Mouse (Mus musculus) midbrain, embryonic 16.5 days (tissue): ENCODE results near the gene Akap13. TPM values are rescaled to one million over a fixed set of nuclear protein-coding genes. Genes with fewer than 3 reads are reported as not detected.

Experiments
- ATAC-seq: fragments of 200-750 bp; cut with Nextera tagmentation; 2 replicates; pipeline ENCODE4 v1.8.0; 2017; ENCODE audit warnings: moderate TSS enrichment
- H3K27ac ChIP-seq: fragments of 300-500 bp; sonication (generic); 2 replicates; pipeline ENCODE4 v1.5.1; 2014; ENCODE audit warnings: mild to moderate bottlenecking, low read length, mixed read lengths
- H3K27me3 ChIP-seq: fragments of 300-500 bp; sonication (generic); 2 replicates; pipeline ENCODE4 v1.6.1; 2014; ENCODE audit warnings: low read depth, low read length, mixed read lengths; ENCODE audit not compliant: control insufficient read depth, insufficient read depth
- H3K36me3 ChIP-seq: fragments of 300-500 bp; sonication (generic); 2 replicates; pipeline ENCODE4 v1.6.1; 2014; ENCODE audit warnings: mild to moderate bottlenecking, low read length, moderate library complexity, mixed read lengths; ENCODE audit not compliant: control insufficient read depth, insufficient read depth
- H3K4me1 ChIP-seq: fragments of 300-500 bp; sonication (generic); 2 replicates; pipeline ENCODE4 v1.6.1; 2014; ENCODE audit warnings: mild to moderate bottlenecking, low read length, mixed read lengths; ENCODE audit not compliant: control insufficient read depth, insufficient read depth
- H3K4me2 ChIP-seq: fragments of 300-500 bp; sonication (generic); 2 replicates; pipeline ENCODE4 v1.6.1; 2014; ENCODE audit warnings: mild to moderate bottlenecking, low read length, mixed read lengths
- H3K4me3 ChIP-seq: fragments of 300-500 bp; sonication (generic); 2 replicates; pipeline ENCODE4 v1.5.1; 2014; ENCODE audit warnings: low read depth, mild to moderate bottlenecking, low read length, moderate library complexity, mixed read lengths
- H3K9ac ChIP-seq: fragments of 300-500 bp; sonication (generic); 2 replicates; pipeline ENCODE4 v1.6.1; 2014; ENCODE audit warnings: low read depth, low read length, mixed read lengths
- H3K9me3 ChIP-seq: fragments of 300-500 bp; sonication (generic); replicated peaks from 2 replicates; pipeline ENCODE4 v1.6.1; 2014; ENCODE audit warnings: mild to moderate bottlenecking, low read length, mixed read lengths; ENCODE audit not compliant: control insufficient read depth, poor library complexity, severe bottlenecking
- WGBS: fragments of 180-500 bp; shearing (Covaris S2); extraction: QIAGEN DNeasy Blood & Tissue Kit; methylation state at CpG from one replicate; pipeline ENCODE4 v1.1.7; 2014; 5-methylcytosine and 5-hydroxymethylcytosine counted together
- polyA plus RNA-seq: library from polyadenylated mRNA; unstranded; fragments of >200 nt; fragmentation: Nextera tagmentation; extraction: Ambion mirVana; gene quantifications from 2 replicates; pipeline ENCODE4 v1.2.1, GENCODE M21; 2015

Gene Akap13
- polyA plus RNA-seq, result 10.7 and 13.1 TPM in 2 replicates

DNA sequence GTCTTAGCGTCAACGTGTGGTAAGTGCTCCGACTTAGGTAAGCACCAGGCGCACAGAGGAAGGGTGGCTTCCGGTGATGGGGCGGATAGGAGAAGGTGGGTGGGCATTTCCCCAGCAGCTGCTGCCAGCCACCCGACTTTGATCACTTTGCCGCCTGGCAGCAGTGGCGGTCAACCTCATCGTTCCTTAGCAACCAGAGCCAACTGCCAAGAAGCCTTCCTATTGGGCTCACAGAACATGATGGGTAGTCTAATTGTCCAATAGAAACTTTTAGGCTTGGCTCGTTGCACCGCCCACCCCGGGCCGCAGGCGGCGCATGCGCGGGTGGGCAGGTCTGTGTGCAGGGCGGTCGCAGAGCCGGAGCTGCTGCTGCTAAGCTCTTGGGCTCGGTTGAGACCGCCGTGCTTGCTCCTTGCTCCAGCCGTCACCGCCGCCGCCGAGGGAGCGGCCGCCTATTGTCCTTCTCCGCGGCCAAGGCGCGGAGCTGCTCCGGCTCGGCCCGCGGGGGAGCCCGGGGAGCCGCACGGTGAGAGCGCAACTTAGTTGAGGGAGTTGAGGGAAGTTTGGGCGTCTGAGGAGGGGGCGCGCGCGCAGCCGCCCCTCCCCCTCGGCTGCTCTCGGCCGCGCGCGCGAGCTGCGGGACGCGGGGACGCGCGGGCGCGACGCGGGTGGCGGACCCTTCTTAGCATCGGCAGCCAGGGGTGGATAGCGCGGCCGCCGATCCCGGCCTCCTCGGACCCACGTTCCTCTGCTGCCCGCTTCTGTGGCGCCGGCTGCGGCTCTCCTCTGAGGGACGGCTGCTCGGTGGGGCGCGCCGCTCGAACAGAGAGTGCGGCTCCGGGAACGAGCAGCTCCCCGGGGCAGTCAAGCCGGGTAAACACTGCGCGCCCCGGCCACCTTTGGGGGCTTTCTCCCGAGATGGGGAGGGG, at the start of gene Akap13:
Akap13 (plus strand) TSS at position 312 of the 929 bp plus-strand sequence.
- WGBS, result under 1% methylated on average over 62 of the region's 94 CpGs
- no peaks in the 10 kb centered on the region for H3K9me3 ChIP-seq
- H3K4me3 ChIP-seq, result peak within 1 kb of the TSS; percentile 94
- H3K9ac ChIP-seq, result peak within 1 kb of the TSS; percentile 85
- ATAC-seq, result peak; percentile 100
- H3K27ac ChIP-seq, result peak within 1 kb of the TSS; percentile 92
- H3K4me2 ChIP-seq, result peak within 1 kb of the TSS; percentile 68
- H3K36me3 ChIP-seq, result no peaks in the 10 kb centered on the region
- no peaks in the 10 kb centered on the region for H3K27me3 ChIP-seq
- peaks cover 8% of the 10 kb centered on the region for H3K4me1 ChIP-seq

DNA sequence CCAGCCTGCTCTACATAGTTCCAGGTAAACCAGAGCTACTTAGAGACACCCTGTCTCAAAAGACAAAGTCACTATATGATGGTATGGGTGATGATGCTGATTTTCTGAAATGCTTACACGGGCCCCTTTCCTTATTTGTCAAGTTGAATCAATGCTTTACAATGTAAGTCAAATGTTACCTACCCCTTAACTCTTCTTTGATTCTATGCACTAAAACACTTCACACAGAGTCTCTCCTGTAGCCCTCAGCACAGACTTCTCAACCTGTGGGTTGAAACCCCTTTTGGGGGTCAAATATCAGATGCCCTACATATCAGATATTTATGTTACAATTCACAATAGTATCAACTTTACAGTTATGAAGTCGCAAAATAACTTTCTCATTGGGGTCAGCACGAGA, 44.7 kb upstream of the Akap13 start:
- Histone ChIP-seq H3K4me1 (no peaks in the 10 kb centered on the region), H3K9me3 (no peaks in the 10 kb centered on the region), H3K4me3 (no peak overlapping the region), H3K4me2 (no peak overlapping the region), H3K27ac (no peak overlapping the region), H3K36me3 (no peaks in the 10 kb centered on the region), H3K9ac (no peak overlapping the region), H3K27me3 (no peaks in the 10 kb centered on the region)
- ATAC-seq, result no peak
- WGBS, result 86% methylated on average over 3 of the region's 3 CpGs

DNA sequence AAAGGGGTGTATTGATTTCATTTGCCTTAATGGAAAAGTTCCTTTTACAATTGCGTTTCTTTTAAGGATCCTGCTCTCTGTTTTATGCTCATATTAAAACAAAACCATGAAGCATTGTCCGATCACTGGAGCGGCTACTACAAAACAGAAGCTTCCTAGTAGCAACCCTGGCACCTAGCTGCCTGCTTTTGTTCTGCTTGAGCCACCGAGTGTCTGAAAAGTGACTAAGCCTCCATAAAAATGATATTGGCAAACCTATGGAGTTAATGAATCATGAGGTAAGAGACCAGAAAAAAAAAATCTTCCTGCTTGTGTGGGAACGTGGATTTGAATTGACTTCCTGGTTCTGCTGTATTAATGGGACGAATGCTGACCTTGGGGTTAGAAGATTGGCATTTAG, 44.1 kb upstream of the Akap13 start:
- WGBS, result 77% methylated on average over 6 of the region's 6 CpGs
- Histone ChIP-seq H3K27me3 (no peaks in the 10 kb centered on the region), H3K4me1 (no peaks in the 10 kb centered on the region), H3K4me2 (no peak overlapping the region), H3K9me3 (no peaks in the 10 kb centered on the region), H3K9ac (no peak overlapping the region), H3K36me3 (no peaks in the 10 kb centered on the region), H3K4me3 (no peak overlapping the region), H3K27ac (no peak overlapping the region)
- ATAC-seq, result no peak

DNA sequence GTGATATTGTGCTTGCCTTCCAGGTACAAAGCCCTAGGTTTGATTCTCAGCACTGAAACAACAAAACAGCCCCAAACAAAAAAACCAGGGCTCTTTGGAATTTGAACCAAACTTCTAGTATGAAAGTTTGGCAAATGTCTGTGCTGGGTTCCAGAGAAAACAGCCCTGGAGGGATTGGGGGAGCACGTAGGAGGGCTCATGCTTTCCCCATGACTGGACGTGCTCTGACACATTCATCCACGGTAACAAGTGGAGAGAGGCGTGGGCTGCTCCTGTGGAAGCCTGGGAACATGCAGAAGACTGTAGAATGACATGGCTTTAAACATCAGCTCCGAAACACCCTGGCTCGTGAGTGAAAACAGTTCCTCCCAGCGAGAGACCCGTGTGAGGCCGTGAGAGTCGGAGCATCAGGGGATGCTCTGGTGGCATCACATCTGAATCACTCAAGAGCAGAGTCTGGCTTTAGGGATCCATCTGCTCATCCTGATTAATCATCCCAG, 43.3 kb upstream of the Akap13 start:
- H3K4me3 ChIP-seq, result no peak overlapping the region
- no peak overlapping the region for H3K27ac ChIP-seq
- no peaks in the 10 kb centered on the region for H3K36me3 ChIP-seq
- H3K4me2 ChIP-seq, result no peak overlapping the region
- ATAC-seq, result no peak
- no peaks in the 10 kb centered on the region for H3K4me1 ChIP-seq
- 85% methylated on average over 10 of the region's 10 CpGs for WGBS
- H3K27me3 ChIP-seq, result no peaks in the 10 kb centered on the region
- H3K9ac ChIP-seq, result no peak overlapping the region
- no peaks in the 10 kb centered on the region for H3K9me3 ChIP-seq

DNA sequence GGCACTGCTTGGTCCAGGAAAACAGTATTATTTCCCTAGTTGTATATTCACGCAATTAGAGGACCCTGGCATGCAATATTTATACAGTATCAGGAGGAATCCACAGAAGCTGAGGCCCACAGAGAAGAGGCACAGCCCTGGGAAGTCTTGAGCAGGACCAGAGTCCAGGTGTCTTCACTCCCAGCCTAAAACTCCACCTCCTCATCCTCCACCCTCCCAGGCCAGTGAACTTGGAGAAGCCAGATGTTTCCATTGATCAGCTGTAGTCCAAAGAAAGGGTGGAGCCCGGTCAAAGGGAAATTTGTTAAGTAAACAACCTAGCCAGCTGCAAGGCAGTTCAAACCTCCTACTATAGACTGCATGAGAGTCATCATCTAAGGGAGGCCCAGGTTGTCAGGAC, 42.8 kb upstream of the Akap13 start:
- Histone ChIP-seq H3K9me3 (no peaks in the 10 kb centered on the region), H3K4me1 (no peaks in the 10 kb centered on the region), H3K4me2 (no peak overlapping the region), H3K36me3 (no peaks in the 10 kb centered on the region), H3K27me3 (no peaks in the 10 kb centered on the region), H3K27ac (no peak overlapping the region), H3K9ac (no peak overlapping the region), H3K4me3 (no peak overlapping the region)
- 90% methylated on average over 2 of the region's 2 CpGs for WGBS
- ATAC-seq, result no peak

DNA sequence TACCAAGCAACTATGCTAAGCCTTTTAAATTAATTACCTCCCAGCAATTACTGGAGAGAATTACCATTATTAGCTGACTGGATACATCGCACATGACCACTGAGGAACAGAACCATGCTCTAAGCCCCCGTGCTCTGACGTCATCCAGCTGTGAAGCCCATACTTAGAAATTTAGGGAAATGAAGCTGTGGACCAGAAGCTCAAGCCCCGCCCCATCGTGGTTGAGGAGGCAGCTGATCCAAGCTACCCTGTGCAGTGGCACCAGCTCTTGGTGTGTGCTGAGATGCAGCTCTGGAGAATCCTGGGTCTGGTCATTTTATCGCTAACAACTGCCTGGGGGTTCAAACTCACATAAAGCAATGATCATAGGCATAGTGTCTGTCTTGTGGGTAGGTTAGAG, 41.4 kb upstream of the Akap13 start:
- WGBS, result 32% methylated on average over 6 of the region's 6 CpGs
- ATAC-seq, result no peak
- H3K4me1 ChIP-seq, result no peaks in the 10 kb centered on the region

DNA sequence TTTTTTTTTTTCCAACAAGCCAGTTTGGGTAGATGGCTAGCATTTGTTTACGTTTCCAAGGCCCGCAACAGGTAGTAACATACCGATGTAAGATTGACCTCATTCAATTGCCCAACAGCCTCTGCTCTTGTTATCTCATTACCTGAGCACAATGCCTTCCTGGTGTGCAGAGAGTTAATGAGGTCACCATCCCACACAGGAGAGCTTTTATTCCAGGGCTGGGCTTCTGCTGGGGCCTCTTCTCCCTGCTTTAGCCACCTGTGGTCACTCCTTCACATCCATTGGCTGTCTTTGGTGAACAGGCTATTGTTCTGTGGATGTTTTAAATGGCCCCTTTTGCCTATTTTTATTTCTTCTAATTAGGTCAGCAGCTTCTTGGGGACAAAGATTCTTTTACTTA, 41.0 kb upstream of the Akap13 start:
- Histone ChIP-seq H3K4me2 (no peak overlapping the region), H3K9me3 (no peaks in the 10 kb centered on the region), H3K4me1 (no peaks in the 10 kb centered on the region), H3K4me3 (no peak overlapping the region), H3K27me3 (no peaks in the 10 kb centered on the region), H3K9ac (no peak overlapping the region), H3K36me3 (no peaks in the 10 kb centered on the region), H3K27ac (no peak overlapping the region)
- no peak for ATAC-seq
- WGBS, result 22% methylated on average over 3 of the region's 3 CpGs

More for the DNA sequence above, 41.4 kb upstream of the Akap13 start:
- H3K36me3 ChIP-seq, result no peaks in the 10 kb centered on the region
- no peak overlapping the region for H3K9ac ChIP-seq
- no peak overlapping the region for H3K4me3 ChIP-seq
- no peak overlapping the region for H3K4me2 ChIP-seq
- no peaks in the 10 kb centered on the region for H3K9me3 ChIP-seq
- H3K27ac ChIP-seq, result no peak overlapping the region
- no peaks in the 10 kb centered on the region for H3K27me3 ChIP-seq

DNA sequence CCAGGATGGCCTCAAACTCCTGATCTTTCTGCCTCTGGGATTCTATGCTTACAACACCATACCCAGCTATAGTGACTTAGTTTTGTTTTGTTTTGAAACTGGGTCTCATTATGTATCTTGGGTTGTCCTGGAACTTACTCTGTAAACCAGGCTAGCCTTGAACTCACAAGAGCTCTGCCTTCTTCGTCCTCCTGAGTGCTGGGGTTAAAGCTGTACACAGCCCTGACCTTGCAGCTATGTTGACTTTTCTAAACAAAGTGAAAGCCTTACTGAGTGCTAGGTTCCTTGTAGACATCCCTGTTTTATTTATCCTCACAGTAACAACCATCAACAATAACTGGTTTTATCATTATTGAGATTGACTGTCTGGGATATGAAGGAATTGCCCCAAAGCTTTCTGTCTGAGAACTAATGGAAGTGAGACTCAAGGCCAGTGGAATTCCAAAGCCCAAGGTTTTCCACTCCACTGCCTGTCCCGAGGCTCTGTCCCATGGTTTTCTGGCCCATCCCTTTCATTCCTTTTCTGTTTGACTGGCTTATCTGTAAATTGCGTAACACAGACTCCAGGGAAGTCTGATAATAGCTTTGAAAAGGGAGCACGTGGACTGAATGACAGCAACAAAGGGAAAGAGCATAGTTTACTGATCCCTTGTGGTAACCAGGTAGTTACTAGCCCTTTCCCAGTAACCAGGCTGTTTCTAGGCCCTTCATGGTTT, 40.0 kb upstream of the Akap13 start:
- no peaks in the 10 kb centered on the region for H3K9me3 ChIP-seq
- WGBS, result 33% methylated on average over 4 of the region's 4 CpGs
- no peaks in the 10 kb centered on the region for H3K27me3 ChIP-seq
- no peaks in the 10 kb centered on the region for H3K36me3 ChIP-seq
- no peak overlapping the region for H3K4me2 ChIP-seq
- no peak overlapping the region for H3K27ac ChIP-seq
- no peak for ATAC-seq
- H3K4me1 ChIP-seq, result no peaks in the 10 kb centered on the region
- H3K4me3 ChIP-seq, result no peak overlapping the region
- H3K9ac ChIP-seq, result no peak overlapping the region
